Mouse (Mus musculus) c-Kit-positive CD71-positive TER-119-negative erythroid progenitor cells, embryonic 14.5 days (primary cell): ENCODE data around the gene Tgfbr3.

Experiments
- DNase-seq: peaks from one replicate; pipeline ENCODE4 v3.0.0-alpha.2; 2013; ENCODE audit warnings: low read depth

Gene Tgfbr3

DNA sequence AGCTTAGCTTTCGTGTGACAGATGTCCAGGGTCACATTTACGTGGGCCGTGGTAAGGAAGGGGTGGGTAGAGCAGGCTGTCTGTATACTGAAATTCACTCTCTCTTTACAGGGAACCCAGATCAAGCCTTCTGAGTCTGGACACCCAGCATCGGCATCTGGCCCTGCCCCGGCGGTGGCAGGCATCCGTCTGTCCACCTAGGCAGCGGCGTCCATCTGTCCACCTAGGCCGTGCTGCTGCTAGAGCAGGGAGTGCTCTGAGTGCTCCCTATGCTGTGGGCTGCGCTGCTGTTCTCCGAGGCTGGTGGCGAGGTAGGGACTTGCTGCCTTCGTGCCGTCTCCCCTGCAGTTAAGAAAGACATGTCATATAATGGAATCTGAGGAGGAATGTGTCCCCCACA is 180.0 kb downstream of the Tgfbr3 start:
- DNase-seq = no peak

DNA sequence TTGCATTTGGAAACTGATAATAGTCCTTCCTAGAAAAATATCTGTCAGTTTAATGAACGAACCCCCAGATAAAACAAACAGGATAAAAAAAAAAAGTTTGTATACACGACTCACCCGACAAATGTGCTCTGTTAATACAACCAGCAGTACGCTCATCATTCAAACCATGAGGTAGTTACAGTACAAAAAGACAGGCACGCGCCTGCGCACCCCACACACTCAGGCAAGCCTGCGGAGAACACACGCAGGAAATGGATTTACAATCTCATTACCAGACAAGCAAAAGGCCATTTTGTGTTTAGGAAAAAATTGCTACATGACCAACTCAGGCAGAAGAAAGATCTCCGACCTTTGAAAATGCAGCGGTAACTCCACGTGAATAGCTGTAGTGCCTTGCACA is 182.6 kb downstream of the Tgfbr3 start:
- DNase-seq = no peak

DNA sequence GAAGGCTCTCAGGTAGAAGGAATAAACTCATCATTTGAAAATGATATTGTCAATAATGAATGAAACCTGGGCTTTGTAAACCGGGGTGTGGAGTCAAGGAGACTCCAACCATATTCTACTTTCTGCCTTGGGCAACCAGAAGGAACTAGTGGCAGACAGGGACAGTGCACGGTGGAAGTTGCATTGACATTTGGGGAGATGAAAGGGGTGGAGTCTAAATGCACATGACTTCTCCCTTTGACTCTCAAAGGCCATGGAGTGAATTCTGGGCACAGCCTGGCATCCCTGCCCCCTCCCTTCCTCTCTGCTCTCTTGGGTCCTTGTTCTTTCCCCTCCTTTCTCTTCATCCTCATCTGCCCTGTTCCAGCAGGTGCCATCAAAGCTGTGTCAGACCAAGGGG is 183.3 kb downstream of the Tgfbr3 start:
- DNase-seq = no peak

DNA sequence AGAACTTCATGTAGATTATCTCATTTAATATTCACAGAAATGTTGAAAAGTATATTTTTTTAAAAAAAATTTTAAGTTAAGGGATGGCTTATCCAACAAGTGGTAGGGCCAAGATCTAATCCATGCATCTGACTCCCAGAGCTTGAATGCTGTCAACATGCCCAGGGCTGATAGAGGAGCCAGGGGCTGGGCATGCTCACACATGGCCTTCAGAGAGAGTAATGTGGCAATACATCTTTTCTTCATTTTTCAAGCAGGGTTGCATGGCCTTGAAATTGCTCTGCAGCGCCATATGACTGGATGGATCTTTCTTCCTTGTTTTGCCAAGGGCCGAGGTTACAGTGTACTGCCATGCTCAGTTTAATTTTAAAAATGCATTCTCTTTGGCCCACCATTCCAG is 185.8 kb downstream of the Tgfbr3 start:
- DNase-seq = no peak

DNA sequence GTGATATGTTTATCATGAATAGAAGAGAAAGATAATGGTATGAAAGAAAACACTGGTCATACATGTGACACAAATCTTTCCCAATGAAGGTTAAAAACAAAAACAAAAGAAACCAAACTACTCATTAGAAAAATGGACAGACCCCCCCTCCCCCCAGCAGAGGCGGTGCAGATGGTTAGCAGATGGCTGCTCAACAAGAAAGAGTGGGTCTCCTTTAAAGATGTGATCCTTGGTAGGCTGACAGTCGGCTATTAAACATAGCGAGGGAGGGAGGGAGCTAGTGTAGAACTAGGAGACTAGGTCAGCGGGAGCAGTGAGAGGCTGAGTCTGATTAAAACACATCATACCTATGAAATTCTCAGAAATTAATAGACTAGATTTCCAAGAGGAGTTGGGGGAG is 186.5 kb downstream of the Tgfbr3 start:
- DNase-seq = no peak

DNA sequence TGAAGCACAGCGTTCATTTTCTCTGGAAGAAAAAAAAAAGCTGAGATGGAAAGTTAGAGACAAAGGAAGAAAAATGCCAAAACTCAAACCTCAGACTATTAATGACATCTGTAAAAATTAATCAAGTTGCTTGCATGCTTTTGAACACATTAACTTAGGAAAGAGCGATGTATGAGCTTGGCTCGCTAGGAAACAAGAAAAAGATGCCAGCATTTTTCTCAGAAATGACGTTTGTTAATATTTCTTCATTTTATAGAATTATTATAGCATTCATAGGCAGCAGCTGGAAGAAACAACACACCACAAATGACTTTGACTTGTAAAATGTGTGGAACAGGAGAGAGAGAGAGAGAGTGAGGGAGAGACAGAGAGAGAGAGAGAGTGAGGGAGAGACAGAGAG is 187.7 kb downstream of the Tgfbr3 start:
- DNase-seq = no peak

DNA sequence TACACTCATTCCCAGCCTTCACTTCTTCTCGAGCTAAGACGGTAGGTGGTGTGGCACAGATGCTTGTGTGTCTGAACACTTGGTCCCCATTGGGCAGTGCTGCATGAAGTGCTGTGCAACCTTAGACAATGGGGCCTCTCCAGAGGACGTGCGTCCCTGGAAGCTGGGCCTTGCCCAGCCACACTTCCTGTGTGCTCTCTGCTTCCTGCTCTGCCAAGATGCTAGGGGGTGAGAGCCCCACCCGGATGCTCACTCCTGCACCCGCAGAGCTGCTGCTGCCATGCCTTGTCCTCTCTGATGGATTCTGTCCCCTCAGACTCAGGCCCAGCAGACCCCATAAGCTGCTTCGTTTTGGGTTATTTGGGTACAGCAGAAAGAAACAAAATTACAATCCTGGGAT is 188.3 kb downstream of the Tgfbr3 start:
- no peak for DNase-seq

DNA sequence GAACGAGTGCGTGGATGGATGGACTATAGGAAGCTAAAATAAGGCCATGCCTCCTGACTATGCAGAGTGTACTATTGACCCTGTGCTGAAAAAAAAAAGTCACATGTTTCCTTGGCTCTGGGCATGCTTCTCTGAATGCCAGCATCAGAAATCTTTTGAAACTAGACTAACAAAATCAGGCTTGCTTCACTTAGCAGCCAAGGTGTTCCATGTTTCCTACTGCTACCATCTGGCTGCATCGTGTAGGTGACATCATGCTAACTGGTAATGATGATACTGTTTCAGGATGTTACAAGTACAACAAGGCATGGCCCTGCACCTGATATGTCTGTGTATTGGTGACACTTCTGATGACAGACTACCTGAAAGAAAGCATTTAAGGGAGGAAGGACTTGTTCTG is 189.8 kb downstream of the Tgfbr3 start:
- DNase-seq = no peak

DNA sequence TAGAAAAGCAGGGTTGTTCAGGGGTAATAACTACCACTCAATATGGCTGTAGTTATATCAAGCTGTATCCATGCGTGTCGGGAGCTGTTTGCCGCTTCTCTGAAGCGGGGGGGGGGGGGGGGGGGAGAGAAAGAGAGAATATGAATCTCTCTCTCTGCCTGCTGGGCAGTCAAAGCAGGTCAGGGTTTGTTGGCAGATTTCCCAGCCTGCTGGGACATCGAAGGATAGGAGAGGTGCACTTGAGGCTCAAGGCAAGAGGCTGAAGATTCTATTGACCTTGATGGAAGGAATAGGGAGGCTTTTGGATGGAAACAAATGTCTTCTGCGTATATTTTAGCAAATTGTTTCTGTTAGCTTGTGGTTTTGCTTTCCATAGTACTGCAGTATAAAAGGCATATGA is 190.4 kb downstream of the Tgfbr3 start:
- no peak for DNase-seq

DNA sequence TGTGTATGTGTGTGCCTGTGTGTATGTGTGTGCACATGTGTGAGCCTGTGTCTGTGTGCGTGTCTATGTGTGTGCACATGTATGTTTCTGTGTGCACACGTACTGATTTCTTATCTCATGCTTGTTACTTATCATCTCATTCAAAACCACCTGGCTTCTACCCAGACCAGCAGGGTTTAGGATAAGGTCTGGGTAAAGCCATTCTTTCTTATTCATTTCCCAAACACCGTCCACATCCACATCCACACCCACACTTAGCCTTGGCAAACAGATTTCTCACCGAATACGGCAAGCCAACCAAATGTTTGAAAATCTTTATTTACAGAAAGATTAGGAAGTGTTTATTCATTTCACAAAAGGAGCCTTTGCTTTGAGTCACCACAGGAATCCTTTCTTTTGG is 191.4 kb downstream of the Tgfbr3 start:
- no peak for DNase-seq

DNA sequence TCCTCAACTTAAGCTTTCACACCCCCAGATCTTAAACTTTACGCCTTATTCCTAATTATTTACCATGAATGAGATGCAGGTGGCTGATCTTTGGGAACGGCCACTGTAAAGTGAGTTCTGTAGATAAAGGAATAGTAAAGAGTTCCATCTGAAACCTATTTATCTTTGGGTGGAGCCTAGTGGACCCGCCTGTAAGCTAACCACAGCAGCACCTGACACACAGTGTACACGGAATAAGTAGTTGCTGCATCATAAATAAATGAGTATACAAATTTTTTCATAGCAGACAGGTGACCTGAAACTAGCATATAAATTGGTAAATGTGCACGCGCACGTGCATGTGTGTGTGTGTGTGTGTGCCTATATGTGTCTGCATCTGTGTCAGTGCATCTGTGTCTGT is 192.1 kb downstream of the Tgfbr3 start:
- DNase-seq = peak; percentile 23

DNA sequence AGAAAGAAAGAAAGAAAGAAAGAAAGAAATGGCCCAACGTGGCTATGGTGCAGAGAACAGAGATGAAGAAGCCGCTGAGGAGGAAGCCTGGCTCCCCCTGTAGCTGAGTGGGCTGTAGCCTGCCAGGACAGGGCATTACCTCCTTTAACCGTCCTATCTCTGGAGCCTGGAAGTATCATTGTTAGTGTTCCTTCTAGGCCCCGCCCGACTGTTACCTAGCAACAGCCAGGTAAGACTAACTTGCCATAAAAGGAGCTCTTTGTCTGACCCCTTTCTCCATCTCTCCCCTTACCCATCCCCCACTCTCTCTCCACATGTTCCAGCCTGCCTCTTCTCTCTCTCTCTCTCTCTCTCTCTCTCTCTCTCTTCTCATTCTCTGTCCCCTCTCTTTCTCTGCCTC is 195.2 kb downstream of the Tgfbr3 start:
- DNase-seq = no peak

DNA sequence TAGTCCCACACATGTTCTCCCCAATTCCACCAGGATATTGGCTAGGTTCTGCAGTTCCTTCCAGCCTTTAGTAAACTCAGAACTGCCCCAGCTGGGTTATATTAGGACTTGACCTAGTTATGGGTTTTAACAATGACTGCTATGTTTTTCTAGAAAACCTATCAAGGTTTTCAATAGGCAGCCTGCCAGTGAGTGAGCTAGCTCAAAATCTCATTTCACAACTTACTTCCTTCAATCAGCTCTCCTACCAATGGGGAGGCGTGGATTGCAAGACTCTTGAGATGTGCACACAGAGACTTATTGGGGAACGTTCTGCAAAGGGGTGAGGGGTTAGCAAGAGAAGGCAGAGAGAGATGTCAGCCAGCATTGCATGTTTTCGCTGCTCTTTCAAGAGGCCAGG is 196.2 kb downstream of the Tgfbr3 start:
- no peak for DNase-seq

DNA sequence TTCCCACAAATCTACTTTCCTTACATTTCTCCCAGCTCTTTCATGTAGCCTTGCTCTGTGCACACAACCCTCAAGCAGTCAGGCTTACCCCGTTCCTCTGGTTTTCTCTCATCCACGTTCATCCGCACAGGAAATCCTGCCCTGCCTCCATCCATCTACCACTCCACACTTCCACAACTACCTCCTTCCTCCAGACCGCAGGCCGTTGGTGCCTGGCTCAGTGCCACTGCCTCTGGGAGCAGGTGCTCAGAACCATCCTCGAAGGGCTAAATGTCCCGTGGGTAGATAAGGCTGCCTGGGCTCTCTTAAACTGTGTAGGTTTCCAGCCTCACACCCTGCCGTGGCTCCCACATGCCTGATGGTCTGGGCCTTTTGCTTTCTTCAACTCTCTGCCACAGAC is 197.3 kb downstream of the Tgfbr3 start:
- DNase-seq = no peak

DNA sequence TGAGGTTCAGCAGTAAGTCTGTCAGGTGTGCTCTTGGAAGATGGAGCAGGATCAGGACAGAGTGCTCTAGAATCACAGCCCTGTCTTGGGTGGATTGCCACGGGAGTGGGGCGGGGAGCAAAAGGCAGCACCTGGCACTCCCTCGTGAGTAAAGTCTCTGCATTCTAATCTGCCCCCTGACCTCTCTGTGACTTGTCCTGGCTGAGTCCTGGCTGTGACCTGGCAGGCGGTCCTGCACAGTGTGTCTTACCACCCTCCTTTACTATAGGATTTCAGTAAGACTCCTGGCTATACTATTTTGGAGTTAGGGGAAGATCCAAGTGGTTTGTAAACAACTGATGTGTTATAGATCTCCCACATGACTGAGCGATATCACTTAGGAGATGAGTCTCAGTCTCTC is 199.5 kb downstream of the Tgfbr3 start:
- DNase-seq = no peak

DNA sequence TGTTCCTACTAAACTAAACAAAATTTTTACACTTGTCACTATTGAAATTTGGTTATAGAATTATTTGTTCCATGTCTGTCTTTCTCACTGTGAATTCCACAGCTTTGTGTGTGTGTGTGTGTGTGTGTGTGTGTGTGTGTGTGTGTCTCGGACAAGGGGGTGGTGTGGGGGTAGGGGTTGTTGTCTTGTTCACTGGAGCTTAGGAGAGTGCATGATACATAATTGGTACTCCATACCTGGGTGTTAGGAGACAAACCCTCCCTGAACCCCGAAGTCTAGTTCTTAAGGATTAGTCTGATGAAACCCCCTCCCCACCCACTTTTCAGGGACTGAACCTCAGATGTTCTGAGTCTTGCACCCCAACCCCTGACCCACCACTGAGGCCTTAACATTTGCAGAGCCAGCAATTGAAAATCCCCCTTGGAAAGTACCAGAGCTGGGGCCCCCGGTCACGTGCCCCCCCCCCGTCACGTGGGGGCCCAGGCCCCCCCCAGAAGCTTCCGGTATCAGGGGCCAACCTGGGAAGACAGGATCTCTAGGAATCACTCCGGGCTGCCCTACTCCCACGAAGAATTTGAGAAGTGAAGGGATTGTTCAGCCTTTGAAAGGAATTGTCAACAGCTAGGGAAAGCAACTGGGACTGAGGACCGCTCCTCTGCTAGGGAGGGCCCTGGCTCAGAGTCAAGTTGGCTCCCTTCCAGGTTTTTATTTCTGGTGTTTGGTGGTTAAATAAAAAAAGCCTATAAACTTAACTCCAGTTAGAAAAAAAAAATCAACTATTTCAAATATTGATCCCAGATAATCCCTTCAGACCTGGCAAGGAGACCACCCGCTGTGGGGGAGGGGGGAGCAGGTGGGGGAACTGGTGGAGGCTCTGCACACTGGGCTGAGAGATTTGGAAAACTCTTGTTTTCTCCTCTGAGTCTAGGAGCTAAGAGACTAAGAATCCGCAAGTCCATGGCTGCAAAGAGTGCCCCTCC is 201.3 kb downstream of the Tgfbr3 start:
- no peak for DNase-seq

DNA sequence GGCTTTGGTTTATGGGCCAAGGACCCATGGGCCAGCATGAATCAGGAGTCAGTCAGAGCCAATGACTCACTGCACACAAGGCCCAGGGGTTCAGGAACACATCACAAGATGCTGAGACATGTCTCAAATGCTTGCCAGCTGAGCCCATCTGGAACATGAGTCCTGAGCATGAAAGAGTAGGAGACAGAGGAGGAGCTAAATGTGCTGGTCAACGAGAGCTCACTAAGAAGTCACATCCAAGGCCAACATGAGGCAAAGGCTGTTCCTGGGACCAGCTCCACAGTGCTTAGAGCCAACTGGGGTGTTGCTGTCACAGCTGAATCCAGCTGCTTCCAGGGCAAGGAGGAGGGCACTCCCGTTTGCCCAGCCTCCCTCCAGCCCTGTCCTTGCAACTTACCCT is 202.1 kb downstream of the Tgfbr3 start:
- DNase-seq = no peak

DNA sequence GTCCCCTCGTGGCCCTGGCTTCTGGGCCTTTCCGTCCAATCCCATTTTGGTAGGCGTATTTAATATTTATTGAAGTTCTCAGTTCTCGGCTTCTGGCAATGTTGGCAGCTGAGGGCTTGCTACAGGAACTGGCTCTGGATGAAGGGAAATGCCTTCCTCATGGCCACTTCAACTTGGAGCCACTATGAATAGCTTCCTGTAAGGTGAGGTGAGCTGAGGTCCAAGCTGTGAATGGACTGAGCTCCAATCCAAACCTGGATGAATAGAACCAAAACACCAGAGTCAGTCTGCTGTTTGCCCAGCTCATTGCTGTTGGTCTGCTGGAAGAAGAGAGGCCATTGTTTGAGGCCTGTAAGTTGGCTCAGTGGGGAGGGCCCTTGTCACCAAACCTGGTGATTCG is 203.3 kb downstream of the Tgfbr3 start:
- DNase-seq = no peak

DNA sequence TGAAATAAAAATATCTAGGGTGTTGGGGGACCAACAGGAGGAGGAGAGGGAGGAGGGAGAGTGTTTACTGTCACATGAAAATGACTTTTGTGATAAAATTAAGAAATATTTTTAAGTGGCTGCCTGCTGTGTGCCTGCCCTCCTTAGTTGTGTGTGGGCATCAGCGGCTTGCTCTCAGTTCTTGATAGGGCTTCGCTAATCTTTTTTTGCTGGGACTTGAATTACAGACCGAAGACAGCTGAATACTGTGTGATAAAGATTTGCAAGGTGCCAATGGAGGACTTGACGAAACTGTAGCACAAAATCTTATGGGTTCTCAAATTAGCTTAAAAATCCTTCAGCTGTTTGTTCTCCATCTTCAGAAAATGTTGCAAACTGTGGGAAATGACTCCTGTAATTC is 205.0 kb downstream of the Tgfbr3 start:
- DNase-seq = no peak

DNA sequence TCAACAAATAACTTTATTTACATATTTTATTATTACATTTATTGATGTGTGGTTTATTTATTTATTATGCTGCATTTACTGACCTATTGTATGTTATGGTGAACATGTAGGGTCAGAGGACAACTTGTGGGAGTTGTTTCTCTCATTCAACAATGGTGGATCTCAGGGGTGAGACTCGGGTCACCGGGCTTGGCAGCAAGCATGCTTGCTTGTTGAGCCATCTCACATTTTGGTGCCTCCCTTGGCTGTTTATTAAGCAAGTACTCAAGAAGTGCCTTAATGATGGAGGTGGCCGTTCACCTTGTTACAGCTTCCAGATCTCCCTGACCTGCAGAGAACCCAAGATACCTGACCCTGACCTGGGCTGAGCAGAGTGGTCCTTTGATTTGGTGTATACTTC is 207.4 kb downstream of the Tgfbr3 start:
- DNase-seq = no peak

DNA sequence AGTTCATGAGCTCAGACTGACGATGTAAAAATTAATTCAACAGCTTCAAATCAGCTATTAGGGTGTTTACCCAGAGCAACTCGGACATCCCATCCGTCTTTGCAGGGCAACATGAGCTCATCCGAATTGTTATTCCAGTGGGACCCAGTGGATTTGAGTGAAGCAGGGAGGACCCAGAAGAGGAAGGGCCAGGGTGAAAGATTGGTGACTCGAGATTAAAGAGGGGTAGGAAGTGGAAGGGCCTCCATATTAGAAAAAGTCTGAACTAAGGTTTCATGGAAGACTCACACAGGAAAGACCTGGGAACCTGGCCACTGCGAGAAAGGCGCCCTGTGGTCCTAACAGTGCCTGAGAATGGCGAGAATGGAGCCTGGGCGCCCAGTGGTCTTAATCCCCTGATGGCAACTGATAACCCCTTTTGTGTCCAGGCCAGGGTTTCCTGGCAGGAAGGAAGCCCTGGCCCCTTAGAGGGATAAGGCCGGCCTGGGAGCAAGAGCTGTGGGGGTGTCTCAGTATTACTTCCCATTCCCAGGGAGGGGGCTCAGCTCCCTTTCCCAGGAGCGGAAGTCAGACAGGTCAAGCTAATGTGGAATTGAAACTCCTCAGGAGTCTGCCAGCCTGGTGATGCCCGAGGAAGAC is 208.3 kb downstream of the Tgfbr3 start:
- no peak for DNase-seq

DNA sequence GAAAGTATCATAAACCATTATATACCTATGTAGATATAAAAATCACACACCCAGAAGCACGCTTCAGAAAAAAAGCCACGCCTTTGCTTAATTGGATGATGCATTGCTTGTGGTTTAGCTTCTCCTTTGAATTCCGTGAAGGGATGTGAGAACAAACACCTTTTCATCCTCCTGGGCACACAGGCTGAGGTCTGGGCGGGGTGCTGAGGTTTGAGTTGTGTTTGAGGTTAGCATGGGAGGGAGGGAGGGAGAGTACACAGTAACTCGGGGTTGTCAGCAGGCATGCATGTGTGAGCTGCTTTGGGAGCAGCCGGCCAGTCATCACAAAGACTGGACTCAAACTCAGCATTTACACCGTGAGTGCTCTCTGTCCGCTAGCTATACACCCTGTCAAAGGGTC is 209.5 kb downstream of the Tgfbr3 start:
- DNase-seq = no peak

DNA sequence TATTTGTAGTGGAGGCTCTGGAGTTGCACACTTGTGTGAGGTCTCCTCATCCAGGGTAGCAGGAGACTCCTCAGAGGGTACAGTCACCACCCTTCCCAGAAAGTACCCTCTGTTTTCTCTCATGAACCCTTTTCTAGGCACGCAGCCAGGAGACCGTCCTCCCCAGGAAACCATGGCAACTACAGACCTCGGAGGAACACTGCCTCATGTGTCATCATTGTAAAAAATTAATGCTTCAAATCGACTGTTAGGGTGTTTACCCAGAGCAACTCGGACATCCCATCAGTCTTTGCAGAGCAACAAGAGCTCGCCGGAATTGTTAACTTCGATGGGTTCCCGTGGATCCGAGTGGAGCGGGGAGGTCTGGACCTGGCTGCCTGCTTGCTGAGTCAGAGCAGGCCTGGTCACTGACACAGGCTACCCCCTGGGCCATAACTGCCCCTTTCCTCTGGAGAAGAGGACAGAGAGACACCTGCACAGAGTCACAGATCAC is 210.2 kb downstream of the Tgfbr3 start:
- DNase-seq = no peak

DNA sequence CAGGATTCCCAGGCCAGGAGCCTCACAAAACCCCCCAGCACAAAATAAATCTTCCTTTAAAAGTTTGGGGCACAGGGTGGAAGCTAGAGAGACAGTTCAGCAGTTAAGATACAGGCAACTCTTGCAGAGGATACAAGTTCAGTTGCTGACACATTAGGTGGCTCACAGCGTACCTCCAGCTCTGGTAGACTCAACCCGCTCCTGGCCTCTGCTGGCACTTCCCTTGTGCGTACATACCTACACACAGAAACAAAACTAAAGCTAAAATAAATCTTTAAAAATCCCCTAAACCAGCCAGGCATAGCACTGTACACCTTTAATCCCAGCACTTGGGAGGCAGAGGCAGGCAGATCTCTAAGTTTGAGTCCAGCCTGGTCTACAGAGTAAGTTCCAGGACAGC is 211.1 kb downstream of the Tgfbr3 start:
- no peak for DNase-seq
